Mouse (Mus musculus) liver, embryonic 16.5 days (tissue): ENCODE data around the gene Nfib. TPM values are rescaled to one million over a fixed set of nuclear protein-coding genes. Genes with fewer than 3 reads are reported as not detected.

ENCODE experiments used
- ATAC-seq: fragments of 200-750 bp; cut with Nextera tagmentation; 2 replicates; pipeline ENCODE4 v1.8.0; 2017; ENCODE audit warnings: low read depth, mild to moderate bottlenecking, moderate number of reproducible peaks, moderate library complexity
- H3K27ac ChIP-seq: fragments of 300-500 bp; sonication (generic); 2 replicates; pipeline ENCODE4 v1.5.1; 2014; ENCODE audit warnings: mild to moderate bottlenecking, low read length
- H3K27me3 ChIP-seq: fragments of 300-500 bp; sonication (generic); 2 replicates; pipeline ENCODE4 v1.6.1; 2014; ENCODE audit warnings: low read depth, low read length, mixed read lengths; ENCODE audit not compliant: control insufficient read depth, insufficient read depth
- H3K36me3 ChIP-seq: fragments of 300-500 bp; sonication (generic); 2 replicates; pipeline ENCODE4 v1.6.1; 2014; ENCODE audit warnings: mild to moderate bottlenecking; ENCODE audit not compliant: control insufficient read depth, insufficient read depth
- H3K4me1 ChIP-seq: fragments of 300-500 bp; sonication (generic); 2 replicates; pipeline ENCODE4 v1.6.1; 2014; ENCODE audit warnings: low read depth, low read length, mixed read lengths; ENCODE audit not compliant: control insufficient read depth
- H3K4me2 ChIP-seq: fragments of 300-500 bp; sonication (generic); 2 replicates; pipeline ENCODE4 v1.6.1; 2014; ENCODE audit warnings: low read depth, low read length, mixed read lengths
- H3K4me3 ChIP-seq: fragments of 300-500 bp; sonication (generic); 2 replicates; pipeline ENCODE4 v1.5.1; 2014; ENCODE audit warnings: low read depth, mild to moderate bottlenecking, low read length
- H3K9ac ChIP-seq: fragments of 300-500 bp; sonication (generic); 2 replicates; pipeline ENCODE4 v1.6.1; 2014; ENCODE audit warnings: low read depth, low read length
- H3K9me3 ChIP-seq: fragments of 300-500 bp; sonication (generic); replicated peaks from 2 replicates; pipeline ENCODE4 v1.6.1; 2016; ENCODE audit warnings: low read length; ENCODE audit not compliant: control insufficient read depth
- WGBS: fragments of 180-500 bp; shearing (Covaris S2); extraction: QIAGEN DNeasy Blood & Tissue Kit; methylation state at CpG from one replicate; pipeline ENCODE4 v1.1.7; 2014; ENCODE audit not compliant: insufficient replicate concordance; 5-methylcytosine and 5-hydroxymethylcytosine counted together
- polyA plus RNA-seq: library from polyadenylated mRNA; unstranded; fragments of >200 nt; fragmentation: Nextera tagmentation; extraction: Ambion mirVana; gene quantifications from 2 replicates; pipeline ENCODE4 v1.2.1, GENCODE M21; 2015

Nfib gene
- polyA plus RNA-seq, 1 experiment from 2014 or later: 5.4 TPM

DNA sequence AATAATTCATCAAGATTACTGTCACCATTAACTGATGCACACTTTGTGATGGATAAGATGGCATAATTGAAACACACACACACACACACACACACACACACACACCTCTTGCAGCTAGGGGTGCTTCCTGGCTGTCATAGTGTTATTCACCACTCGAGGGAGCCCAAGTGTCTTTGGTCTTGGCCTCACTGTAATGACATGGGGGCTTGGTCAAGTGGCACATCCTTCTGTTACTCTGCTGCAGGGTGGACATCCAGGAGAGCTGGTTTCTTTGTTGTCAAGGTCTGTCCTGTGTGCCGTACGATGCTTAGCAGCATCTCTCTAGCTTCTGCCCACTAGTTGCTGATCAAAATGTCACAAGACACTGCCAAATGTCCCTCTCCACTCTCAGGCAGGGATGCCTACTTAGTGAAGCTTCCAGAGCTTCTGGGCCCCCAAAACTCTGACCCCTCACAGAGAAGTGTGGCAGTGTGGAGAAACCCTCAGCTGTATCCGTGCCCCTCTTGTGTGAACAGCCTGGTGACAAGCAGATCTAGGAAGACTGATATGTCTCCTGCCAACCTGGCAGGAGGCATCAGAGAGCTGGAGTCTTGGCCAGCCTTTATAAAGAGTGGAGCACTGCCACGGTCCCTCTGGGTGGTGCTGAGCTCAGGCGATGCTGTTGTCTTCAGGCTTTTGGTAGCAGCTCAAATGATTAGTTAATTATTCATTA lies 62.4 kb downstream of the Nfib start:
- H3K4me1 ChIP-seq: no peaks in the 10 kb centered on the region
- no peak overlapping the region for H3K4me3 ChIP-seq
- WGBS: 38% methylated on average over 6 of the region's 6 CpGs
- no peak overlapping the region for H3K4me2 ChIP-seq
- no peak for ATAC-seq
- H3K36me3 ChIP-seq: no peaks in the 10 kb centered on the region
- H3K9ac ChIP-seq: no peak overlapping the region
- H3K9me3 ChIP-seq: no peaks in the 10 kb centered on the region
- no peak overlapping the region for H3K27ac ChIP-seq
- no peaks in the 10 kb centered on the region for H3K27me3 ChIP-seq

DNA sequence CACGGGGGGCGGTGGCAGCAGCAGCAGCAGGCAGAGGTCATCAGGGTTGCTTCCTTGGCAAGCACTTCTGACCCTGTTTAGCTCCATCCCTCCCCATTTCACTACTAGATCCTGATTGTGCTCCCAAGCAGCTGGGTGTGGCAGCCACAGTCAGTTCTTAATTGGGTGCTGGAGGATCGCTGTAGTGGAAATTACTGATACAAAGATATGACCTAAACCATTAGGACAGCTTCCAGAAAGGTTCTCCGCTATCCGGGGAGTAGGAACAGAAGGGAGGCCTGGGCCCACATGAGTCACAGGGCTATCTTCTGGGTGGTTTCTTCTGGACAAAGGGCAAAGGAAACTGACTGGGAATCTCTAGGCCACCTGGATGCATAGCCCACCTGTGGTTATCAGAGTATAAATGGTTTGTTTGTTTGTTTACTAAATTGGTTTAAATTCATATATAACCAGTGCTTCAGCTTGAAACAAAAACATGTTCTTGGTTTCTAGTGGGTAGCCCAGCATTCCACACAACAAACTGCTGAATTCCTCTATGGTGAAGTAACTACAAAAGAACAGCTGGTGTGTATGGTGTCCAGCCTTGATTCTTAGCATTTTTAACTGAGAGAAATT lies 64.4 kb downstream of the Nfib start:
- H3K4me2 ChIP-seq: no peak overlapping the region
- H3K4me1 ChIP-seq: no peaks in the 10 kb centered on the region
- H3K27me3 ChIP-seq: no peaks in the 10 kb centered on the region
- no peak overlapping the region for H3K9ac ChIP-seq
- 65% methylated on average over 5 of the region's 5 CpGs for WGBS
- H3K27ac ChIP-seq: no peak overlapping the region
- H3K9me3 ChIP-seq: no peaks in the 10 kb centered on the region
- ATAC-seq: no peak
- H3K36me3 ChIP-seq: no peaks in the 10 kb centered on the region
- no peak overlapping the region for H3K4me3 ChIP-seq

DNA sequence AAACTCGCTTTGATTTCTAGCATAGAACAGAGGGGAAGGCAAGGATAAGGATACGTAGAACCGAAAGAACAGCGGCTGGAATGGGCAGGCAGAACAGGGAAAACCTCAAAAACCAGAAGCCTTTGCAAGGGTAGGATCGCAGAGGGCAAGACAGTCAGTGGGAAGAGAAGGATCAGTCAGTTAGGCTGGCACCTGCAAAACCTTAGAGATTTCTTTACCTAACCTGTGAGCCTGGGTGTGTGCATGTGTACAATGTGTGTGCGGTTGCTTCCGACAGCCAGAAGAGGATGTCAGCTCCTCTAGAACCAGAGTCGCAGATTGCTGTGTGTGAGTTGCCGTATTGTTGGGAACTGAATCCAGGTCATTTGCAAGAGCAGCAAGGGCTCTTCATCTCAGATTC lies 67.3 kb downstream of the Nfib start:
- Histone ChIP-seq H3K4me3 (no peak overlapping the region), H3K36me3 (no peaks in the 10 kb centered on the region), H3K9ac (no peak overlapping the region), H3K27me3 (no peaks in the 10 kb centered on the region), H3K4me2 (no peak overlapping the region), H3K27ac (no peak overlapping the region), H3K4me1 (no peaks in the 10 kb centered on the region), H3K9me3 (no peaks in the 10 kb centered on the region)
- no peak for ATAC-seq
- 82% methylated on average over 9 of the region's 9 CpGs for WGBS

DNA sequence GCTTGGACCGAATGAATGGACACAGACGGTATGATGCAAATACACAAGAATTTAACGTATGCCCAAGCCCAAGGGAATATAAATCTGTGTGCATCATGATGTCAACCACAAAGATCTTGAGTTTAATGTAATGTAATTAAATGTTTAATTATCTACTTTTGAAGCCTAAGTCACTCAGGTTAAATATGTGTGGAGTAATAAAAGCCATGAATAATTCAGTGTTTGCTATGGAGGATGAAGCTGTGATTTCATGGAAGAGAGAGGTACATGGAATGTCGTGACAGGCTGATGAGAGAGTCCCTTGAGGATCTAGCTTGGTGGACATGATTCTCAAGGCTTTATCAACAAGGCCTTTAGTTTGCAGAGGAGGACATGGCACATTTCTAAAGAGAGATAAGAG lies 67.9 kb downstream of the Nfib start:
- Histone ChIP-seq H3K4me3 (no peak overlapping the region), H3K27me3 (no peaks in the 10 kb centered on the region), H3K27ac (no peak overlapping the region), H3K36me3 (no peaks in the 10 kb centered on the region), H3K4me2 (no peak overlapping the region), H3K4me1 (no peaks in the 10 kb centered on the region), H3K9me3 (no peaks in the 10 kb centered on the region), H3K9ac (no peak overlapping the region)
- ATAC-seq: no peak
- 74% methylated on average over 4 of the region's 4 CpGs for WGBS

DNA sequence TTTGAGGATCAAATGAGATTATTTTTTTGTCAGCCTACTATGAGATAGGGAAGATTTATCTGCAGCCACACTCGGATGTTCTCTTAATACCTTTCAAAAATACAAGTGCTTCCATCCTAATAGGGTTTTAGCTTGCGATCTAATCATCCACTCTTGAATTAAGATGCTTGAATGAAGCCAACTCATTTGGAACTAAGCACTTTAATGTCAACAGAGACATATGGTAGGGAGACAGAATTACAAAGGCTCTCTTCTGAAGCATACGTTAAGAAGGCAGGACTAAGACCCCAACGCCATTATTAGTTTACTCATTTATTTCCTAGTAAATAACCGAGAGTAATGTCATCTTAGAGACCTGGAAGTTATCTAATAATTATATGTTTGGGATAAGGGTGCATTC lies 68.9 kb downstream of the Nfib start:
- 62% methylated on average over 5 of the region's 5 CpGs for WGBS
- H3K9me3 ChIP-seq: no peaks in the 10 kb centered on the region
- no peak for ATAC-seq
- no peak overlapping the region for H3K4me3 ChIP-seq
- no peak overlapping the region for H3K9ac ChIP-seq
- no peak overlapping the region for H3K4me2 ChIP-seq
- H3K36me3 ChIP-seq: no peaks in the 10 kb centered on the region
- no peaks in the 10 kb centered on the region for H3K27me3 ChIP-seq
- no peaks in the 10 kb centered on the region for H3K4me1 ChIP-seq
- H3K27ac ChIP-seq: no peak overlapping the region

DNA sequence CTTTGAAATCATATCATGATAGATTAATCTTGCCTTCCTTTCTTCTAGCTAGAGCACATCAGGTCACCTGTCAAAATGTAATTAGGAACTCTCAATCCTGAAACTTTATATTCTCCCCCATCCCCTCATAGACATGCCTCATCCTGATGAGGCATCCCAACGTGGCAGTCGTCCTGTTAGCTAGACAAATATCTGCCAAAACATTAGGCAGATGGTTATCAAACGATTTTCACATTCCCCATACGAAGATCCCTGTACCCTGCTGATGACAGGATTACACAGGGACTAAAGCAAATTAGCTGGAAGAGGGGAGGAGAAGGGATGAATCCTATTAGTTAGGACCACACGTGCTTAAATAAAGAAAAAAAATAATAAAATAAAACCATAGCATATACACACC lies 69.7 kb downstream of the Nfib start:
- Histone ChIP-seq H3K27ac (no peak overlapping the region), H3K36me3 (no peaks in the 10 kb centered on the region), H3K9me3 (no peaks in the 10 kb centered on the region), H3K4me3 (no peak overlapping the region), H3K4me1 (no peaks in the 10 kb centered on the region), H3K27me3 (no peaks in the 10 kb centered on the region), H3K4me2 (no peak overlapping the region), H3K9ac (no peak overlapping the region)
- 43% methylated on average over 5 of the region's 5 CpGs for WGBS
- no peak for ATAC-seq

DNA sequence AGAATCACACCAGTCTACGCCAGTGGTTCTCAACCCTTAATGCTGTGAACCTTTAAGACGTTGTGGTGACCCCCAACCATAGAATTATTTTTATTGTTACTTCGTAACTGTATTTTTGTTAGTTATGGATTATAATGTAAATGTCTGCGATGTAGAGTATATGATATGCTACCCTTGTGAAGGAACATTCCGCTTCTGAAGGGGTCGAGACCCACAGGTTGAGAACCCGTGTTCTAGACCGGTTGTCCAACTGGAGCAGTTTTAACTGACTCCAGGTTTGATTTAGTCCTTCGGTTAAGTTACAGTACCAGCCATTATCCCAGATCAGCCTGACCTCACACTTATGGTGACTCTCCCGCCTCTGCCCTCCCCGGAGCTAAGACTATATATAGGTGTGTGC lies 70.4 kb downstream of the Nfib start:
- no peak for ATAC-seq
- Histone ChIP-seq H3K4me2 (no peak overlapping the region), H3K9ac (no peak overlapping the region), H3K4me1 (no peaks in the 10 kb centered on the region), H3K9me3 (no peaks in the 10 kb centered on the region), H3K4me3 (no peak overlapping the region), H3K27ac (no peak overlapping the region), H3K27me3 (no peaks in the 10 kb centered on the region), H3K36me3 (no peaks in the 10 kb centered on the region)
- 71% methylated on average over 11 of the region's 11 CpGs for WGBS

DNA sequence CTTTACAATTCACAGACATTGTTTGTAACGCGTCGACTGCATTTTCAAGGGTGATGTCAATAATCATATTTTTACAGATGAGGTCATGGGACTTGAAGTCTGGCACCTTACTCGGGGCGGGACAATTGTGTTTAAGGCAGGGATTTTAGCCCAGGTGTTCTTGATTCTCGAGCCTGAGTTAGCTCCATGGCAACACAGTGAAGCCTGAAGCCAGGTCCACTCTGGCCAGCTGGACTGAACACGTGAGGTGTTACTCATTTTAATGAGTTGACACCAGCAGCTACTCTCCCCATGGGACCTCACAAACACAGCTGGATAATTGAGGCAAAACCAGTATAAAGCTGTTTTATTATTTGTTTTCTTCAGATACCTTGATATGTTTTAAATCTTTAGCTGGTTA lies 71.2 kb downstream of the Nfib start:
- Histone ChIP-seq H3K27me3 (no peaks in the 10 kb centered on the region), H3K4me2 (no peak overlapping the region), H3K9me3 (no peaks in the 10 kb centered on the region), H3K4me3 (no peak overlapping the region), H3K4me1 (no peaks in the 10 kb centered on the region), H3K9ac (no peak overlapping the region), H3K36me3 (no peaks in the 10 kb centered on the region), H3K27ac (no peak overlapping the region)
- WGBS: 74% methylated on average over 7 of the region's 7 CpGs
- ATAC-seq: no peak

DNA sequence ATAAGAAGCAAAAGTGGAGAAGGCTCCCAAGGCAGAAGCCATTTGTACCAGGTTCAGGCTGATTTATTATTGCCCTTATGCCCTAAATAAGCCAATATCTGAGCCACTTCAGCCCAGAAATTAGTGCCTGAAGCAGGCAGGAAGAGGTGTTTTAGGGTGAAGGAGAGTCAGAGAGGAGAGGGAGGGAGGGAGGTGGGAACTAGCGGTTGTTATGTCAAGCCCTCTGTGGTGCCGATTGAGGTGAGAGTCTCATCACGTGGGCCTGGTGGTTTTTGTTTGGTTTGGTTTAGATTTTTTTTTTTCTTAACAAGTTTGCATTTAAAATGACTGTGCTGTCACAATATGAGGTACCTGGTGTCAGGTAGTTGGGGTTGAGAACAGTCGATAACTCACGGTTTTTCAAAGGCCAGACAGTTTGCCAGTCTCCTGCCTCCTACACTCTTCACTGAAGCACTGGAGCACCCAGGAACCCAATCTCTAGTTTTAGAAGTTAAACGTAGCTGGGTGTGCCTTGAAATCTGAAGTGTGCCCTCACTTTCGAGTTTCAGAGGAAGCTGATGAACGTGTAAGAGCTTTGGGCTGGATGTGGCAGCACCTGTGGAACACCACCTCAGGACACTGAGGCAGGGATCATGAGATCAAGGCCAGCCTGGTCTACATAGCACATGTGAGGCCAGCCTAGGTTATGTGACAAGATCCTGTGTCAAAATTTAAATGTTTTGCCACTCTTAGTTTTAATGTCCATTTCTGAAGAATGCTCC lies 81.1 kb downstream of the Nfib start:
- no peak overlapping the region for H3K9ac ChIP-seq
- peaks cover 3% of the 10 kb centered on the region for H3K4me1 ChIP-seq
- H3K4me2 ChIP-seq: no peak overlapping the region
- ATAC-seq: no peak
- H3K27ac ChIP-seq: no peak overlapping the region
- no peak overlapping the region for H3K4me3 ChIP-seq
- no peaks in the 10 kb centered on the region for H3K36me3 ChIP-seq
- WGBS: 45% methylated on average over 8 of the region's 8 CpGs
- H3K9me3 ChIP-seq: no peaks in the 10 kb centered on the region
- H3K27me3 ChIP-seq: no peaks in the 10 kb centered on the region
